Comparison of ENCODE assay signal across 13 mouse cellular contexts in genomic region chr4:134673882-134674463, GRCm38 (mm10). TPM values are rescaled to one million over a fixed set of nuclear protein-coding genes. Genes with fewer than 3 reads are reported as not detected.
A peak's percentile ranks its signal among the peaks of the same experiment; 100 is the strongest.
DNase-seq lines count a peak whose midpoint lies in the region; ATAC-seq and TF ChIP-seq lines count a peak whose summit lies in the region.
"Had no signal": no experiment of that assay in that cellular context is flagged by ENCODE, and none has a peak within 500 bp of the region (broad histone marks: within the 10 kb centered on the region; RNA-seq: fewer than 3 reads in every experiment).

No protein-coding gene starts in this region.

- H3K36me3 ChIP-seq in forebrain, embryonic 15.5 days = no peaks in the 10 kb centered on the region
- no peaks in the 10 kb centered on the region for H3K36me3 ChIP-seq in forebrain, embryonic 13.5 days (ENCODE audit: poor library complexity, severe bottlenecking)
- no peaks in the 10 kb centered on the region for H3K36me3 ChIP-seq in midbrain, embryonic 14.5 days (ENCODE audit: control insufficient read depth, insufficient read depth, low read length)
- H3K36me3 ChIP-seq in midbrain, embryonic 15.5 days (replicated peaks) = no peaks in the 10 kb centered on the region
- no peaks in the 10 kb centered on the region for H3K36me3 ChIP-seq in myocyte (ENCODE audit: control insufficient read depth, insufficient read depth)
- H3K36me3 ChIP-seq: intestine, embryonic 15.5 days; limb, embryonic 13.5 days had no signal

- ATAC-seq in forebrain, embryonic 15.5 days (replicated peaks) = peak; percentile 46; the same call in 1 of the 2 replicates
- ATAC-seq in forebrain, embryonic 13.5 days = no peak
- no peak for ATAC-seq in midbrain, embryonic 14.5 days (ENCODE audit: low FRiP score, low TSS enrichment)
- ATAC-seq in midbrain, embryonic 15.5 days (replicated peaks) = no peak
- ATAC-seq: intestine, embryonic 15.5 days had no signal

- no peak for TF ChIP-seq POLR2A in myocyte (IDR thresholded peaks at IDR 0.05; ENCODE audit: insufficient read length, low read depth)
- TF ChIP-seq POLR2A in lung, adult 2 months (IDR thresholded peaks at IDR 0.05; ENCODE audit: borderline replicate concordance, extremely low read depth, low read depth, low read length) = no peak

- H3K4me1 ChIP-seq in forebrain, embryonic 15.5 days = peaks cover 25% of the 10 kb centered on the region
- H3K4me1 ChIP-seq in forebrain, embryonic 13.5 days = peaks cover 23% of the 10 kb centered on the region
- H3K4me1 ChIP-seq in midbrain, embryonic 14.5 days (ENCODE audit: control insufficient read depth, insufficient read depth, low read length) = peaks cover 33% of the 10 kb centered on the region
- H3K4me1 ChIP-seq in midbrain, embryonic 15.5 days = peaks cover 32% of the 10 kb centered on the region
- no peaks in the 10 kb centered on the region for H3K4me1 ChIP-seq in lung, adult 2 months (ENCODE audit: control insufficient read depth, insufficient read depth, low read length)

- peaks cover 10% of the 10 kb centered on the region for H3K79me2 ChIP-seq in myocyte (ENCODE audit: control insufficient read depth, insufficient read depth)

- no peak overlapping the region for H3ac ChIP-seq in myocyte (ENCODE audit: control insufficient read depth, insufficient read length)

- H3K9ac ChIP-seq in forebrain, embryonic 15.5 days (replicated peaks) = no peak overlapping the region
- no peak overlapping the region for H3K9ac ChIP-seq in forebrain, embryonic 13.5 days
- H3K9ac ChIP-seq in midbrain, embryonic 14.5 days (replicated peaks; ENCODE audit: low read length) = no peak overlapping the region
- no peak overlapping the region for H3K9ac ChIP-seq in midbrain, embryonic 15.5 days
- H3K9ac ChIP-seq: intestine, embryonic 15.5 days; limb, embryonic 13.5 days had no signal

- H3K27me3 ChIP-seq in forebrain, embryonic 15.5 days = no peaks in the 10 kb centered on the region
- H3K27me3 ChIP-seq in forebrain, embryonic 13.5 days = no peaks in the 10 kb centered on the region
- no peaks in the 10 kb centered on the region for H3K27me3 ChIP-seq in midbrain, embryonic 14.5 days (ENCODE audit: control insufficient read depth, insufficient read depth, low read length)
- H3K27me3 ChIP-seq in midbrain, embryonic 15.5 days (replicated peaks) = no peaks in the 10 kb centered on the region
- H3K27me3 ChIP-seq in myocyte (ENCODE audit: control insufficient read depth, insufficient read depth, insufficient read length) = no peaks in the 10 kb centered on the region
- H3K27me3 ChIP-seq: intestine, embryonic 15.5 days; limb, embryonic 13.5 days had no signal

- TF ChIP-seq CTCF in lung, adult 2 months (IDR thresholded peaks at IDR 0.05; ENCODE audit: insufficient read depth, low read length) = no peak

- H3K9me3 ChIP-seq in forebrain, embryonic 15.5 days = no peaks in the 10 kb centered on the region
- H3K9me3 ChIP-seq in forebrain, embryonic 13.5 days (replicated peaks) = no peaks in the 10 kb centered on the region
- H3K9me3 ChIP-seq in midbrain, embryonic 14.5 days (ENCODE audit: control insufficient read depth, low read length) = no peaks in the 10 kb centered on the region
- no peaks in the 10 kb centered on the region for H3K9me3 ChIP-seq in midbrain, embryonic 15.5 days
- H3K9me3 ChIP-seq: intestine, embryonic 15.5 days; limb, embryonic 13.5 days had no signal

- H3K4me3 ChIP-seq in forebrain, embryonic 15.5 days = no peak overlapping the region
- H3K4me3 ChIP-seq in forebrain, embryonic 13.5 days = no peak overlapping the region
- no peak overlapping the region for H3K4me3 ChIP-seq in midbrain, embryonic 14.5 days (replicated peaks; ENCODE audit: low read depth, low read length)
- H3K4me3 ChIP-seq in midbrain, embryonic 15.5 days = no peak overlapping the region
- no peak overlapping the region for H3K4me3 ChIP-seq in myocyte
- no peak overlapping the region for H3K4me3 ChIP-seq in lung, adult 2 months (replicated peaks; ENCODE audit: extremely low read depth, low read depth, low read length)
- H3K4me3 ChIP-seq: erythroblast, embryonic 14.5 days; intestine, embryonic 15.5 days; limb, embryonic 13.5 days had no signal

- DNase-seq in midbrain, embryonic 14.5 days = peak; percentile 38
- DNase-seq in cerebellum, postnatal 25 days = peak; percentile 74 to 75
- no peak for DNase-seq in thymus, postnatal 36 days
- DNase-seq in lung, adult 2 months = no peak
- DNase-seq: adrenal gland, adult 8-10 months; thymus, postnatal 14 days had no signal

- 75% methylated on average over 12 of the region's 12 CpGs for WGBS in forebrain, embryonic 15.5 days
- WGBS in forebrain, embryonic 13.5 days = 79% methylated on average over 12 of the region's 12 CpGs
- WGBS in midbrain, embryonic 14.5 days = 81% methylated on average over 12 of the region's 12 CpGs
- WGBS in midbrain, embryonic 15.5 days = 79% methylated on average over 12 of the region's 12 CpGs
- 80% methylated on average over 12 of the region's 12 CpGs for WGBS in lung, adult 2 months

- H3K27ac ChIP-seq in forebrain, embryonic 15.5 days (replicated peaks) = no peak overlapping the region
- H3K27ac ChIP-seq in forebrain, embryonic 13.5 days = no peak overlapping the region
- no peak overlapping the region for H3K27ac ChIP-seq in midbrain, embryonic 14.5 days (replicated peaks; ENCODE audit: low read depth, low read length)
- H3K27ac ChIP-seq in midbrain, embryonic 15.5 days = no peak overlapping the region
- H3K27ac ChIP-seq: intestine, embryonic 15.5 days; limb, embryonic 13.5 days had no signal

- H3K4me2 ChIP-seq in forebrain, embryonic 15.5 days (replicated peaks) = no peak overlapping the region
- H3K4me2 ChIP-seq in forebrain, embryonic 13.5 days = no peak overlapping the region
- no peak overlapping the region for H3K4me2 ChIP-seq in midbrain, embryonic 14.5 days (ENCODE audit: low read length)
- no peak overlapping the region for H3K4me2 ChIP-seq in midbrain, embryonic 15.5 days
- H3K4me2 ChIP-seq in myocyte (ENCODE audit: low read depth) = no peak overlapping the region
- H3K4me2 ChIP-seq: intestine, embryonic 15.5 days; limb, embryonic 13.5 days had no signal

TF ChIP-seq in myocyte, 11 proteins besides CTCF, POLR2A, EP300 and RAD21:
- no peak for TF ChIP-seq TCF3 (IDR thresholded peaks at IDR 0.05; ENCODE audit: insufficient read length, low read depth)
- no peak for TF ChIP-seq CEBPB (IDR thresholded peaks at IDR 0.05; ENCODE audit: insufficient read depth, poor library complexity, severe bottlenecking)
- TF ChIP-seq MYOG (IDR thresholded peaks at IDR 0.05; ENCODE audit: control insufficient read depth in 1 of 3, insufficient read depth in 1 of 3, insufficient read length in 2 of 3, low read depth in 2 of 3) = peak in 1 of 3 experiments; percentile 67
- TF ChIP-seq E2F4 (IDR thresholded peaks at IDR 0.05; ENCODE audit: insufficient read depth) = no peak
- TF ChIP-seq MYOD1 (IDR thresholded peaks at IDR 0.05; ENCODE audit: control insufficient read depth in 1 of 3, insufficient read length in 2 of 3, low read depth in 2 of 3) = peak in 2 of 3 experiments; percentile 46 to 55

RNA-seq across cellular contexts. Expression of gene Man1c1, which starts 30.1 kb away (rescaled TPM):
- 2.5 and 2.6 TPM in 2 replicates for polyA plus RNA-seq in forebrain, embryonic 15.5 days (2015; fragmentation: Nextera tagmentation; extraction: Ambion mirVana)
- 1.6 TPM in 2 replicates for polyA plus RNA-seq in forebrain, embryonic 13.5 days (2015; fragmentation: Nextera tagmentation; extraction: Ambion mirVana)
- polyA plus RNA-seq in midbrain, embryonic 14.5 days (2014; fragmentation: Nextera tagmentation; extraction: Ambion mirVana) = 3.9 and 4.9 TPM in 2 replicates
- polyA plus RNA-seq in midbrain, embryonic 15.5 days (2015; fragmentation: Nextera tagmentation; extraction: Ambion mirVana) = 3.8 and 4.3 TPM in 2 replicates
- polyA plus RNA-seq in myocyte (2012; fragmentation: generic; extraction: Trizol) = 11.3 TPM
- 14.5 and 15.7 TPM in 2 replicates for polyA plus RNA-seq in lung, adult 2 months (2012; rRNA removed)

Comparison
In these comparisons a context has a peak if more than half of its experiments do, and no peak if none do; other contexts are left out.
1. DNase-seq: peak in midbrain, embryonic 14.5 days (single experiment) and cerebellum, postnatal 25 days (2 of 2); none in thymus, postnatal 36 days (0 of 2) and lung, adult 2 months (single experiment).